Mouse (Mus musculus) cerebellum, adult 2 months (tissue): Measurements from ENCODE around the gene Zxdc.

Experiments used
- CTCF ChIP-seq: fragments of 200-500 bp; IDR thresholded peaks from 2 replicates; pipeline ENCODE4 v1.5.1; 2011; ENCODE audit warnings: low read depth, mild to moderate bottlenecking, control low read depth, low read length, moderate library complexity, borderline replicate concordance; ENCODE audit not compliant: insufficient read depth
- POLR2A ChIP-seq: fragments of 200-500 bp; IDR thresholded peaks from 2 replicates; pipeline ENCODE4 v1.6.1; 2011; ENCODE audit warnings: low read length, control low read depth, borderline replicate concordance; ENCODE audit not compliant: insufficient read depth

DNA sequence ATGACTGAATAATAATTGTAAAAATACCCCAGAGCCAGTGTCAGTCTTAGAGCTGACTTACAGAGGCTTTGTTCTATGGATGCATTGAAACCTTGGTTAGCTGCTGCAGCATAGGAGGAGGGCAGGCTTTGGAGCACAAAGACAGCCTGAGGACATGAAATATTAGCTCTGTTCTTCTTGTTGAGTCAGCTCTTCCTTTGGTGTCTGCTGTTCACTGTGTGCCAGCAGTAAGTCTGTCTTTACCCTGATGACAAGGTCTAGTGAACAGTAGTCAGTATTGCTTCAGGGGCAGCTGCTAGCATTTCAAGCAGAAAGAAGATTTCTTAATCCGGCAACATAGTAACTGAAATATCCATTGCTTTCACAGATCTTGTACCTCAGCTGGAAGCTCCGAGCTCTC is 12.2 kb downstream of the Zxdc start:
- TF ChIP-seq POLR2A (no peak), CTCF (no peak)
